Mouse (Mus musculus) liver, postnatal 0 days (tissue): ENCODE results near the gene Faim2. TPM values are rescaled to one million over a fixed set of nuclear protein-coding genes. Genes with fewer than 3 reads are reported as not detected.

Source experiments
- ATAC-seq: fragments of 200-750 bp; cut with Nextera tagmentation; 2 replicates; pipeline ENCODE4 v1.8.0; 2017; ENCODE audit warnings: mild to moderate bottlenecking, moderate library complexity
- DNase-seq: peaks from one replicate; pipeline ENCODE4 v3.0.0-alpha.2; 2016
- H3K27ac ChIP-seq: fragments of 300-500 bp; sonication (generic); 2 replicates; pipeline ENCODE4 v1.5.1; 2014; ENCODE audit warnings: antibody characterized with exemption, moderate library complexity, mild to moderate bottlenecking, low read depth
- H3K27me3 ChIP-seq: fragments of 300-500 bp; sonication (generic); 2 replicates; pipeline ENCODE4 v1.6.1; 2014; ENCODE audit warnings: low read length, control low read depth, mixed read lengths; ENCODE audit not compliant: insufficient read depth
- H3K36me3 ChIP-seq: fragments of 300-500 bp; sonication (generic); replicated peaks from 2 replicates; pipeline ENCODE4 v1.6.1; 2014; ENCODE audit warnings: mild to moderate bottlenecking, control low read depth, low read length, moderate library complexity, mixed read lengths; ENCODE audit not compliant: insufficient read depth
- H3K4me1 ChIP-seq: fragments of 300-500 bp; sonication (generic); 2 replicates; pipeline ENCODE4 v1.6.1; 2014; ENCODE audit warnings: antibody characterized with exemption, mild to moderate bottlenecking, control low read depth; ENCODE audit not compliant: insufficient read depth
- H3K4me2 ChIP-seq: fragments of 300-500 bp; sonication (generic); 2 replicates; pipeline ENCODE4 v1.6.1; 2014; ENCODE audit warnings: low read depth, mild to moderate bottlenecking, low read length, moderate library complexity, mixed read lengths
- H3K4me3 ChIP-seq: fragments of 300-500 bp; sonication (generic); 2 replicates; pipeline ENCODE4 v1.5.1; 2014; ENCODE audit warnings: low read depth, low read length
- H3K9ac ChIP-seq: fragments of 300-500 bp; sonication (generic); replicated peaks from 2 replicates; pipeline ENCODE4 v1.6.1; 2014; ENCODE audit warnings: mild to moderate bottlenecking, moderate library complexity
- H3K9me3 ChIP-seq: fragments of 300-500 bp; sonication (generic); 2 replicates; pipeline ENCODE4 v1.6.1; 2016; ENCODE audit warnings: mild to moderate bottlenecking, control low read depth, low read length, mixed read lengths
- CTCF ChIP-seq: sonication (generic); IDR thresholded peaks from 2 replicates; pipeline ENCODE4 v1.5.1; 2016; ENCODE audit warnings: antibody characterized with exemption, low read depth
- EP300 ChIP-seq: IDR thresholded peaks from 2 replicates; pipeline ENCODE4 v1.6.1; 2016; ENCODE audit warnings: antibody characterized with exemption, low read depth, mild to moderate bottlenecking
- WGBS: fragments of 180-500 bp; shearing (Covaris S2); extraction: QIAGEN DNeasy Blood & Tissue Kit; methylation state at CpG from one replicate; pipeline ENCODE4 v1.1.7; 2014; ENCODE audit not compliant: insufficient replicate concordance; 5-methylcytosine and 5-hydroxymethylcytosine counted together
- polyA plus RNA-seq: library from polyadenylated mRNA; unstranded; fragments of >200 nt; fragmentation: Nextera tagmentation; extraction: Ambion mirVana; gene quantifications from 2 replicates; pipeline ENCODE4 v1.2.1, GENCODE M21; 2015

Gene Faim2
- polyA plus RNA-seq, 1 experiment from 2014 or later = not detected

DNA sequence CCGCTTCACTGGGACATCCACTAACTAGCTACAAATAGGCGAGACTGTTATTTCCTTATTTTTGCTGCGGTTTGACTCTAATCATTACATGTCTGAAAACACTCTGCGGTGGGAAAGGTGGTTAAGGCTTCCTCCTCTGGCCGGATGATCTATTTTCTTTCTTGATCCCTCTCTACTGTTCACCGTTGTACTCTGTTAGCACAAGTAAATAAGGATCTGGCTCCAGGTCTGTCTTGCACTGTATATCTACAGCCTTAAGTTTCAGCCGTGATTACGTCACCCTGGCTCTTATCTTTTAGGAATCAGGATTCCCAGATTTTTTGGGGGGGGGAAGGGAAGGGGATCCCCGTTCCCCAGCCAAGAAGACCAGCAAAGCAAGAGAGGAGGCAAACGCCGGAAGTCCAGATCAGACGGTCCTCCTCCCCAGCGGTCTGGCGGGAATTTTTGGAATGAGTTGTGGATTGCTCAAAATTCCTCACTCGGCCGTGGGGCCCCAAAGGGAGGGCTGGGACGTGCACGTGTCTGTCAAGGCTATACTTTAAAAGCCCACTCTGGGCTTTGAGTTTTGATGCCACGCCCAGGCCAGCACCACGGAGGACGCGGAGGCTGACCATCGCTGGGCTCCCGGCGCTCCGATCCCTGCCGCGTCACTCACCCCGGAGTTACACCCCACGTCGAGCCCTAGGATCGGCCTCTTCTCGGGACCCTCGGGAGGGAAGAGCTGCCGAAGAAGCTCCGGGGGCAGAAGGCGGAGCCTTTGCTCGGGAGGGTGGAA is 54.0 kb downstream of the Faim2 start:
- peak; percentile 82 for ATAC-seq
- 1% methylated on average over 38 of the region's 38 CpGs for WGBS
- DNase-seq = peak; percentile 68
- TF ChIP-seq CTCF = no peak
- TF ChIP-seq EP300 = no peak; the same call in 1 of the 2 replicates
- peak overlapping the region; percentile 75 for H3K27ac ChIP-seq
- peaks cover 6% of the 10 kb centered on the region for H3K4me1 ChIP-seq
- peak overlapping the region; percentile 66 for H3K9ac ChIP-seq
- H3K36me3 ChIP-seq = no peaks in the 10 kb centered on the region
- peak overlapping the region; percentile 80 for H3K4me2 ChIP-seq
- H3K4me3 ChIP-seq = peak overlapping the region; percentile 72
- no peaks in the 10 kb centered on the region for H3K27me3 ChIP-seq
- no peaks in the 10 kb centered on the region for H3K9me3 ChIP-seq

GRCm38 (mm10) chr15:99472972-99473371 is 55.0 kb downstream of the Faim2 start:
- H3K4me2 ChIP-seq = peak overlapping the region; percentile 80
- WGBS = 68% methylated on average over 7 of the region's 7 CpGs

DNA sequence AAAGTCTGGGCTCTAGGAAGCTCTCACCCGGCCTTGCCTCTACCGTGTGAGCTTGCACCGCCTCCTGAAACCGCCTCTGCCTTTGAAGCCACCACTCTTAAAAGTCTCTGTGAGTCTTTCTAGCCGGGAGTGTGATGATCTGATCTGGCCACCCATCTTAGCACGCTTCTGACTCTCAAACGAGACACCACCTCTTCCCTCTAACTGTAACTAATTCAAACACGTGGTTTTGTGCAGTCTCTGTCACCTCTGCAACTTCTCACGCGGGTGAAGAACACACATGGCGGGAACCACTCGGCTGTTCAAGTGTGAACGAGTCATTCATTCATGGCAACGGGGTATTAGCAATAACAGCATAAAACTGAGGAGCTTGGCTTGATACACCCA is 56.3 kb downstream of the Faim2 start:
- DNase-seq = no peak
- ATAC-seq = no peak
- TF ChIP-seq CTCF (no peak), EP300 (no peak)

More at GRCm38 (mm10) chr15:99472972-99473371, 55.0 kb downstream of the Faim2 start:
- TF ChIP-seq EP300 (no peak), CTCF (no peak)
- Histone ChIP-seq H3K36me3 (no peaks in the 10 kb centered on the region), H3K9me3 (no peaks in the 10 kb centered on the region), H3K4me1 (peaks cover 6% of the 10 kb centered on the region), H3K4me3 (no peak overlapping the region), H3K27ac (no peak overlapping the region), H3K27me3 (no peaks in the 10 kb centered on the region), H3K9ac (no peak overlapping the region)
- no peak for DNase-seq
- no peak for ATAC-seq

DNA sequence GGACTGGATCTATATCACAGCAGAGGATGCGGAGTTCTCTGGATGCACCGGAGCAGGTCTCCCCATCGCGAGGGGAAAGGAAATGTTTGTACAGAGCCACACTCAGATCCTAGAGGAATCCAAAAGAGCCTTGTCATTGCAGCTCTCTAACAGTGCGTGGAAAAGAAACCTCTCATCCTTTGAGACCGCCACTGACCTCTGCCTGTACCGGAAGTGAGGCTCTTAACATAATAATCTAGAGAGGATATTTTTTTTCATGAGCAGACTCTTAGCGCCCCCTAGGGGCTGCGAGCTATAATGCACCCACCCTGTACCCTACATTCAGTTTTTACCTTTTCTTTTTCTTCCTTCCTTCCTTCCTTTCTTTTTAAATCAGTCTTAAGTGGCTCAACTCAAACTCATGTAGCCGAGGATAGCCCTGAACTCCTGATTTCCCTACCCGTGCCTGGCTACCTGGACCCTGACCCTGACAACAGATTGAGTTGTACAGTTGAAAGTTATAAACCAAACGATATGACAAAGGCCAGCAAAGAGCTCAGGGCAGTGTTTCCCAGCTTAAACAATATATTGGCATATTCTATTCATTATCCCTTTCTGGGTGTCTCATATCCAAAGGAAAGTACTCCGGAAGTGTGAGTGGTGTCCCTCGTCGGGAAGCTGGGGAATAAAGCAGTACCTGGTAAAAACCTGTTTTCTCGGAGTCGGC is 56.8 kb downstream of the Faim2 start:
- Histone ChIP-seq H3K9me3 (no peaks in the 10 kb centered on the region), H3K4me2 (peak overlapping the region; percentile 10; the same call in 1 of the 2 replicates), H3K9ac (no peak overlapping the region), H3K27me3 (no peaks in the 10 kb centered on the region), H3K36me3 (no peaks in the 10 kb centered on the region), H3K27ac (no peak overlapping the region), H3K4me1 (peaks cover 6% of the 10 kb centered on the region), H3K4me3 (no peak overlapping the region)
- 59% methylated on average over 17 of the region's 17 CpGs for WGBS
- DNase-seq = peak; percentile 54
- no peak for TF ChIP-seq EP300
- TF ChIP-seq CTCF = peak; percentile 77
- no peak for ATAC-seq

More for the DNA sequence above, 56.3 kb downstream of the Faim2 start:
- H3K4me2 ChIP-seq = no peak overlapping the region
- no peaks in the 10 kb centered on the region for H3K36me3 ChIP-seq
- H3K27me3 ChIP-seq = no peaks in the 10 kb centered on the region
- no peaks in the 10 kb centered on the region for H3K9me3 ChIP-seq
- H3K4me1 ChIP-seq = peaks cover 6% of the 10 kb centered on the region
- no peak overlapping the region for H3K4me3 ChIP-seq
- H3K27ac ChIP-seq = no peak overlapping the region
- no peak overlapping the region for H3K9ac ChIP-seq
- 66% methylated on average over 14 of the region's 14 CpGs for WGBS

DNA sequence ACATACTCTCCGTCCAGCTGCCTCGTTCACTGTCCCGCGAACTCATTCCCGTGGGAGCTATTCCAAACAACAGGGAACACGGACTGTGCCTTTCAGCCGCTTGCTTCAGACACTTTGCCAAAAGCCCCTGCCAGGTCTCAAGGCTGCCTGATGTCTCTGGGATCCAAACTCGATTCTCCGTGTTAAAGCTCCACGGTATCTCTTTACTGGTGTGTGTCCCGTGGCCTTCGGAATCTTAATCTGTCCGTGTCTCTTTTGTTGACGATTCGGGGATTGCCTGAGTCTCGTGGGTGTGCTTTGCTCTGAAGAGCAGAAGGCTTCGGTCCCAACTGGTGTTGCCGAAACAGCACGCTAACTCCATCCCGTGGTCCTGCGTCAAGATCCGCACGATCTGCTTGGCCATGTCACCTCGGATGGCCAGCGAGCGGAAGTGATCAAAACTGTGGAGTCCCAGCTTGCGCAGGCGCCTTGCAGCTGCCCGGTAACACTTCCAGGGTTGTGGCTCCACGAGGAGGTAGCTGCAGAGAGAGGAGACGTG is 57.7 kb downstream of the Faim2 start:
- DNase-seq = no peak
- WGBS = 85% methylated on average over 31 of the region's 31 CpGs
- Histone ChIP-seq H3K27ac (no peak overlapping the region), H3K27me3 (no peaks in the 10 kb centered on the region), H3K4me1 (peaks cover 6% of the 10 kb centered on the region), H3K36me3 (no peaks in the 10 kb centered on the region), H3K9ac (no peak overlapping the region), H3K4me2 (no peak overlapping the region), H3K4me3 (no peak overlapping the region), H3K9me3 (no peaks in the 10 kb centered on the region)
- no peak for ATAC-seq
- TF ChIP-seq EP300 (no peak), CTCF (no peak)

- H3K36me3 ChIP-seq = no peaks in the 10 kb centered on the region
- no peak for TF ChIP-seq CTCF
- no peak for TF ChIP-seq EP300
- ATAC-seq (no peak), DNase-seq (no peak)
- no peaks in the 10 kb centered on the region for H3K27me3 ChIP-seq
- H3K4me3 ChIP-seq = no peak overlapping the region
- no peak overlapping the region for H3K4me2 ChIP-seq
- 84% methylated on average over 4 of the region's 4 CpGs for WGBS
- peaks cover 6% of the 10 kb centered on the region for H3K4me1 ChIP-seq
- no peak overlapping the region for H3K9ac ChIP-seq
- no peak overlapping the region for H3K27ac ChIP-seq
- no peaks in the 10 kb centered on the region for H3K9me3 ChIP-seq
These were observed 58.2 kb downstream of the Faim2 start for GRCm38 (mm10) chr15:99469736-99470135.
